Mouse (Mus musculus) stomach, postnatal 0 days (tissue): ENCODE data around the gene Dock2.

Source experiments
- CTCF ChIP-seq: IDR thresholded peaks from 2 replicates; pipeline ENCODE4 v1.5.1; 2016; ENCODE audit warnings: antibody characterized with exemption, low read depth, mild to moderate bottlenecking, moderate library complexity
- EP300 ChIP-seq: optimal IDR thresholded peaks from 2 replicates; pipeline ENCODE3; 2016; ENCODE audit warnings: antibody characterized with exemption

GRCm38 (mm10) chr11:34467056-34467455, 316.6 kb downstream of the Dock2 start:
- TF ChIP-seq CTCF (0 out of 2 replicates have a peak, but pooled peaks have one; percentile 3), EP300 (no peak)
